Mouse (Mus musculus) limb, embryonic 13.5 days (tissue): ENCODE results near the gene Fkbp2. TPM values are rescaled to one million over a fixed set of nuclear protein-coding genes. Genes with fewer than 3 reads are reported as not detected.
A peak's percentile ranks its signal among the peaks of the same experiment; 100 is the strongest.

ENCODE experiments used
- ATAC-seq: fragments of 200-750 bp; cut with Nextera tagmentation; 2 replicates; pipeline ENCODE4 v1.8.0; 2017; ENCODE audit warnings: low read depth, moderate number of reproducible peaks, moderate TSS enrichment; ENCODE audit not compliant: low FRiP score
- H3K27ac ChIP-seq: fragments of 300-500 bp; sonication (generic); 2 replicates; pipeline ENCODE4 v1.5.1; 2015; ENCODE audit warnings: inconsistent platforms, mild to moderate bottlenecking, moderate library complexity
- H3K27me3 ChIP-seq: fragments of 300-500 bp; sonication (generic); 2 replicates; pipeline ENCODE4 v1.6.1; 2015; ENCODE audit warnings: mild to moderate bottlenecking, inconsistent platforms
- H3K36me3 ChIP-seq: fragments of 300-500 bp; sonication (generic); 2 replicates; pipeline ENCODE4 v1.6.1; 2015; ENCODE audit warnings: inconsistent platforms, mild to moderate bottlenecking, moderate library complexity
- H3K4me1 ChIP-seq: fragments of 300-500 bp; sonication (generic); 2 replicates; pipeline ENCODE4 v1.6.1; 2015; ENCODE audit warnings: inconsistent platforms
- H3K4me2 ChIP-seq: fragments of 300-500 bp; sonication (generic); replicated peaks from 2 replicates; pipeline ENCODE4 v1.6.1; 2015; ENCODE audit warnings: inconsistent platforms, mild to moderate bottlenecking, moderate library complexity
- H3K4me3 ChIP-seq: fragments of 300-500 bp; sonication (generic); 2 replicates; pipeline ENCODE4 v1.5.1; 2015; ENCODE audit warnings: moderate library complexity, mild to moderate bottlenecking, inconsistent platforms
- H3K9ac ChIP-seq: fragments of 300-500 bp; sonication (generic); 2 replicates; pipeline ENCODE4 v1.6.1; 2015; ENCODE audit warnings: mild to moderate bottlenecking, inconsistent platforms
- H3K9me3 ChIP-seq: fragments of 300-500 bp; sonication (generic); 2 replicates; pipeline ENCODE4 v1.6.1; 2016; ENCODE audit warnings: inconsistent platforms
- WGBS: fragments of 180-500 bp; shearing (Covaris S2); methylation state at CpG from one replicate; pipeline ENCODE4 v1.1.7; 2015; 5-methylcytosine and 5-hydroxymethylcytosine counted together
- polyA plus RNA-seq: library from polyadenylated mRNA; unstranded; fragments of >200 nt; fragmentation: Nextera tagmentation; extraction: Ambion mirVana; gene quantifications from 2 replicates; pipeline ENCODE4 v1.2.1, GENCODE M21; 2015

The Fkbp2 gene
- polyA plus RNA-seq, 1 experiment from 2014 or later = 89.3 TPM

DNA sequence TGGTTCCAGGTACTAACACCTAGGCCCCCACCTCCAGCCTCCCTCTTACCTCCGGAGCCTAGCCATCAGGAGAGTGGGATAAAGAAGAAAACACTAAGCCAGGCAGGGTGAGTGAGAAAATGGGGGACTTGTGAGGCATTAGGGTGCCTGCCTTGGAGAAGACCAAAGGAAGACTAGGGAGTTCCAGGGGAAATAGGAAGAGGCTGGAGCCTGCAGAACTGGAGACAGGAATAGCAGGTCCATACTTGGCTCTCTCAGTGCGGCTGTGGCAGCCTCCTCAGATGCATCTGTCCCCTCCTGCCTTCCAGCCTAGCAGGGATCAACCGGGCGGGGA is 47.2 kb downstream of the Fkbp2 start:
- H3K4me1 ChIP-seq = peaks cover 11% of the 10 kb centered on the region
- WGBS = 14% methylated on average over 4 of the region's 4 CpGs
- no peak overlapping the region for H3K27ac ChIP-seq
- H3K27me3 ChIP-seq = peaks cover 90% of the 10 kb centered on the region
- ATAC-seq = no peak
- H3K4me2 ChIP-seq = peak overlapping the region; percentile 73
- no peaks in the 10 kb centered on the region for H3K36me3 ChIP-seq
- peak overlapping the region; percentile 44; the same call in 1 of the 2 replicates for H3K4me3 ChIP-seq
- H3K9me3 ChIP-seq = no peaks in the 10 kb centered on the region
- H3K9ac ChIP-seq = no peak overlapping the region

DNA sequence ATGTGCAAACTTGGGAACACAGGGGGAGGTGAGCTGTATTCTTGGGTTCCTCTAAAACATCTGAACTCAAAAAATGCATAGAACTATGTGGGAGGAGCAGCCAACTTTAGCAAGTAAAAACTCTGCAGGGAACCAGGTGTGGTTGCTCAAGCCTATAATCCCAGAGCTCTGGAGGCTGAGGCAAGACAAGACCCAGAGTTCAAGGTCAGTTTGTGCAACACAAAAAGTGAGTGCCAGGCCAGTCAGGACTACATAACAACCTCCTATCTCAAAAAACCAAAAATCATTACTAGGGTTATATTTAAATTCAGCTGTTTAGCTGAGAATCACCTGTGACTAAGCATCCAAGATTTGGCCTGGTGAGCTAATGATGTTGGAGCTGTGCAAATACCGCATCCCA is 48.3 kb downstream of the Fkbp2 start:
- H3K9me3 ChIP-seq = no peaks in the 10 kb centered on the region
- peaks cover 96% of the 10 kb centered on the region for H3K27me3 ChIP-seq
- H3K27ac ChIP-seq = no peak overlapping the region
- peaks cover 14% of the 10 kb centered on the region for H3K4me1 ChIP-seq
- ATAC-seq = no peak
- H3K4me3 ChIP-seq = no peak overlapping the region
- H3K36me3 ChIP-seq = no peaks in the 10 kb centered on the region
- 58% methylated on average over 1 of the region's 1 CpGs for WGBS
- H3K9ac ChIP-seq = no peak overlapping the region
- H3K4me2 ChIP-seq = no peak overlapping the region

DNA sequence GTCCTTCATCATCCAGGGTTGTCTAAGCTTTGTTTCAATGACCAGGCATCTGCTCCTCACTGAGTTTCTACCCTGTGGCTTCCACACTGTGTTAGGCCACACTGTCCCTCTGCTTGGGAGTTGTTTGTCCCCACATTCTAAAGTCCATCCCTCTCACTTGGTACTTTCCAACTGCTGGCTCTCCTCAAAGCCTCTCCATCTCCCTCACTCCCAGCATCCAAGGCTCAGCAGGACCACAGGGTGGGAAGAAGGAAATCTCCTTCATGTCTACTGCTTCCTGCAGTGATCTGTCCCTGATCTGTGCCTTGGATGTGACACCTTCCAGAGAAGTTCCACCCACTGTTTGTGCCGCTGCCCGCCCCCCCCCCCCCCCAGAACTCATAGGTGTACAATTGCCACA is 49.3 kb downstream of the Fkbp2 start:
- no CpG with 5 or more reads among the region's 2 CpGs for WGBS
- peaks cover 21% of the 10 kb centered on the region for H3K4me1 ChIP-seq
- no peaks in the 10 kb centered on the region for H3K36me3 ChIP-seq
- no peak overlapping the region for H3K9ac ChIP-seq
- H3K27ac ChIP-seq = no peak overlapping the region
- no peak overlapping the region for H3K4me3 ChIP-seq
- ATAC-seq = no peak
- H3K4me2 ChIP-seq = no peak overlapping the region
- H3K27me3 ChIP-seq = peaks cover 98% of the 10 kb centered on the region
- H3K9me3 ChIP-seq = no peaks in the 10 kb centered on the region

DNA sequence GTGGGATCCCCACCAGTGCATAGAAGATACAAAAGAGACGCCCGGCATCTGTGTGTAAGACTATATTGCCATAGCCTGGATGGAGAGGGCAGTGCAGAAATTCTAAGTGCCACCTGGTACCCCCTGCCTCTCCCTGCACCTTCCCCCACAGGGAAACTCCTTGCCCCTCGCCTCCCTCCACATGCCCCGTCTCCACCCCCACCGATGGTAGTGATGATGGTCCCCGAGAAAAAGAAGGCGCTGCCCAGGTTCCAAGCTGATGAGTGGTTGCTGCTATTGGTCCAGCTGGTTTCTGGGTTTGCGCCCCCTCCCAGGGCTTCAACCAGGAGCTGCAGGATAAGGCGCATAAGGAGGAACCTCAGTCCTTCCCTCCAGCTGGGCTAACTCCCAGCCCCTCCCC is 52.2 kb downstream of the Fkbp2 start:
- WGBS = 9% methylated on average over 8 of the region's 9 CpGs
- Histone ChIP-seq H3K36me3 (no peaks in the 10 kb centered on the region), H3K4me1 (peaks cover 24% of the 10 kb centered on the region), H3K4me3 (0 out of 2 replicates have a peak overlapping the region, but pooled peaks have one; percentile 31), H3K27ac (no peak overlapping the region), H3K9me3 (no peaks in the 10 kb centered on the region), H3K9ac (no peak overlapping the region), H3K27me3 (peaks cover 98% of the 10 kb centered on the region), H3K4me2 (peak overlapping the region; percentile 54)
- no peak for ATAC-seq

Other genes with a start within 250 kb of the Fkbp2 start
- gene Rps6ka4, start 139.9 kb downstream of the Fkbp2 start, polyA plus RNA-seq = 20.7 and 21.4 TPM in 2 replicates
- 1.1 and 1.2 TPM in 2 replicates for gene Ccdc88b, start 122.3 kb downstream of the Fkbp2 start, polyA plus RNA-seq
- 165 and 176 TPM in 2 replicates for gene Trmt112, start 70.8 kb downstream of the Fkbp2 start, polyA plus RNA-seq
- gene Prdx5, start 70.4 kb downstream of the Fkbp2 start, polyA plus RNA-seq = 223 and 235 TPM in 2 replicates
- gene Esrra, start 58.7 kb downstream of the Fkbp2 start, polyA plus RNA-seq = 8.3 and 8.5 TPM in 2 replicates
- 2.2 and 3.0 TPM in 2 replicates for gene Catsperz, start 55.1 kb downstream of the Fkbp2 start, polyA plus RNA-seq
- gene Kcnk4, start 46.0 kb downstream of the Fkbp2 start, polyA plus RNA-seq = 0.49 and 0.85 TPM in 2 replicates
- gene Bad, start 38.6 kb downstream of the Fkbp2 start, polyA plus RNA-seq = 73.4 and 87.0 TPM in 2 replicates
- 28.6 and 33.0 TPM in 2 replicates for gene Gpr137, start 38.0 kb downstream of the Fkbp2 start, polyA plus RNA-seq
- gene Ppp1r14b, start 5.5 kb downstream of the Fkbp2 start, polyA plus RNA-seq = 151 and 168 TPM in 2 replicates
- 36.8 and 40.0 TPM in 2 replicates for gene Plcb3, start 4.0 kb downstream of the Fkbp2 start, polyA plus RNA-seq
- gene Vegfb, start 7.2 kb upstream of the Fkbp2 start, polyA plus RNA-seq = 53.6 and 59.6 TPM in 2 replicates
- gene Dnajc4, start 12.1 kb upstream of the Fkbp2 start, polyA plus RNA-seq = 22.2 and 25.9 TPM in 2 replicates
- gene Nudt22, start 15.6 kb upstream of the Fkbp2 start, polyA plus RNA-seq = 24.0 and 25.8 TPM in 2 replicates
- gene Trpt1, start 15.6 kb upstream of the Fkbp2 start, polyA plus RNA-seq = 11.9 and 13.6 TPM in 2 replicates
- gene Fermt3, start 39.0 kb upstream of the Fkbp2 start, polyA plus RNA-seq = 7.6 and 8.4 TPM in 2 replicates
- gene Stip1, start 59.5 kb upstream of the Fkbp2 start, polyA plus RNA-seq = 241 and 278 TPM in 2 replicates
- 12.3 and 13.3 TPM in 2 replicates for gene Macrod1, start 76.3 kb upstream of the Fkbp2 start, polyA plus RNA-seq
- gene Flrt1, start 125.2 kb upstream of the Fkbp2 start, polyA plus RNA-seq = 7.7 and 8.1 TPM in 2 replicates
- gene Otub1, start 225.8 kb upstream of the Fkbp2 start, polyA plus RNA-seq = 226 and 229 TPM in 2 replicates
- 734 and 747 TPM in 2 replicates for gene Cox8a, start 237.1 kb upstream of the Fkbp2 start, polyA plus RNA-seq